Mouse (Mus musculus): ENCODE measurements at regions not wholly inside any gene's neighbourhood (a gene's known extent, or its start where the extent isn't known, plus 50 kb on each side); places are given as distances from the start of the nearest gene placed in this dataset.

GRCm38 (mm10) chr1:119293839-119294238 is 128.2 kb downstream of the Inhbb start:
- in situ Hi-C loops (cut with MboI; ENCODE audit: low sequenced_read_pairs in 2 of 2, unreplicated experiment in 2 of 2) = no loop called here
- no peak for DNase-seq (ENCODE audit: low read depth, low spot score)
- Histone ChIP-seq H3K9ac (ENCODE audit: insufficient read depth, low read depth, low read length, poor library complexity, severe bottlenecking) (no peak overlapping the region), H3K9me3 (ENCODE audit: control insufficient read depth, insufficient read depth, low read depth, low read length) (no peaks in the 10 kb centered on the region), H3K4me3 (ENCODE audit: insufficient read depth in 1 of 2, low read depth in 1 of 2, low read length in 2 of 2, poor library complexity in 1 of 2, severe bottlenecking in 1 of 2) (no peak overlapping the region), H3K4me1 (ENCODE audit: control insufficient read depth in 2 of 2, insufficient read depth in 2 of 2, low read length in 2 of 2, poor library complexity in 1 of 2) (peaks cover 8 to 9% of the 10 kb centered on the region in 2 experiments), H3K27ac (ENCODE audit: insufficient read depth, low read depth, low read length, poor library complexity, severe bottlenecking) (no peak overlapping the region), H3K36me3 (ENCODE audit: control insufficient read depth, insufficient read depth, low read length, poor library complexity, severe bottlenecking) (no peaks in the 10 kb centered on the region)
- TF ChIP-seq HCFC1 (IDR thresholded peaks at IDR 0.05; ENCODE audit: borderline replicate concordance, insufficient read depth, low read length) (no peak), ZC3H11A (IDR thresholded peaks at IDR 0.05; ENCODE audit: borderline replicate concordance, low read depth, low read length) (no peak), ZNF384 (IDR thresholded peaks at IDR 0.05; ENCODE audit: low read depth, low read length) (no peak), MAFK (IDR thresholded peaks at IDR 0.05; ENCODE audit: insufficient read depth, low read depth, low read length) (no peak), CHD2 (IDR thresholded peaks at IDR 0.05; ENCODE audit: low read depth, low read length) (no peak)

GRCm38 (mm10) chr1:119292216-119292615 is 129.8 kb downstream of the Inhbb start:
- in situ Hi-C loops (cut with MboI; ENCODE audit: low sequenced_read_pairs in 2 of 2, unreplicated experiment in 2 of 2) = no loop called here
- Histone ChIP-seq H3K9ac (ENCODE audit: insufficient read depth, low read depth, low read length, poor library complexity, severe bottlenecking) (no peak overlapping the region), H3K36me3 (ENCODE audit: control insufficient read depth, insufficient read depth, low read length, poor library complexity, severe bottlenecking) (no peaks in the 10 kb centered on the region), H3K4me1 (ENCODE audit: control insufficient read depth in 2 of 2, insufficient read depth in 2 of 2, low read length in 2 of 2, poor library complexity in 1 of 2) (peaks cover 4 to 7% of the 10 kb centered on the region in 2 experiments; a peak in 2 of 4 replicates), H3K4me3 (ENCODE audit: insufficient read depth in 1 of 2, low read depth in 1 of 2, low read length in 2 of 2, poor library complexity in 1 of 2, severe bottlenecking in 1 of 2) (no peak overlapping the region), H3K9me3 (ENCODE audit: control insufficient read depth, insufficient read depth, low read depth, low read length) (no peaks in the 10 kb centered on the region), H3K27ac (ENCODE audit: insufficient read depth, low read depth, low read length, poor library complexity, severe bottlenecking) (no peak overlapping the region)
- no peak for DNase-seq (ENCODE audit: low read depth, low spot score)
- TF ChIP-seq ZC3H11A (IDR thresholded peaks at IDR 0.05; ENCODE audit: borderline replicate concordance, low read depth, low read length) (no peak), ZNF384 (IDR thresholded peaks at IDR 0.05; ENCODE audit: low read depth, low read length) (no peak), HCFC1 (IDR thresholded peaks at IDR 0.05; ENCODE audit: borderline replicate concordance, insufficient read depth, low read length) (no peak), CHD2 (IDR thresholded peaks at IDR 0.05; ENCODE audit: low read depth, low read length) (no peak), MAFK (IDR thresholded peaks at IDR 0.05; ENCODE audit: insufficient read depth, low read depth, low read length) (no peak)

GRCm38 (mm10) chr1:119290165-119290916 is 131.7 kb downstream of the Inhbb start:
- peaks cover 4 to 7% of the 10 kb centered on the region in 2 experiments; a peak in 2 of 4 replicates for H3K4me1 ChIP-seq (ENCODE audit: control insufficient read depth in 2 of 2, insufficient read depth in 2 of 2, low read length in 2 of 2, poor library complexity in 1 of 2)
- H3K9me3 ChIP-seq (ENCODE audit: control insufficient read depth, insufficient read depth, low read depth, low read length) = no peaks in the 10 kb centered on the region
- no peak overlapping the region for H3K9ac ChIP-seq (ENCODE audit: insufficient read depth, low read depth, low read length, poor library complexity, severe bottlenecking)
- no peak for TF ChIP-seq MAFK (IDR thresholded peaks at IDR 0.05; ENCODE audit: insufficient read depth, low read depth, low read length)
- TF ChIP-seq HCFC1 (IDR thresholded peaks at IDR 0.05; ENCODE audit: borderline replicate concordance, insufficient read depth, low read length) = no peak
- no peak for TF ChIP-seq ZC3H11A (IDR thresholded peaks at IDR 0.05; ENCODE audit: borderline replicate concordance, low read depth, low read length)
- no peak for TF ChIP-seq CHD2 (IDR thresholded peaks at IDR 0.05; ENCODE audit: low read depth, low read length)
- no peak for TF ChIP-seq ZNF384 (IDR thresholded peaks at IDR 0.05; ENCODE audit: low read depth, low read length)
- no peak overlapping the region for H3K4me3 ChIP-seq (ENCODE audit: insufficient read depth in 1 of 2, low read depth in 1 of 2, low read length in 2 of 2, poor library complexity in 1 of 2, severe bottlenecking in 1 of 2)
- no peak for DNase-seq (ENCODE audit: low read depth, low spot score)
- H3K27ac ChIP-seq (ENCODE audit: insufficient read depth, low read depth, low read length, poor library complexity, severe bottlenecking) = no peak overlapping the region
- in situ Hi-C loops (cut with MboI; ENCODE audit: low sequenced_read_pairs in 2 of 2, unreplicated experiment in 2 of 2) = no loop called here
- H3K36me3 ChIP-seq (ENCODE audit: control insufficient read depth, insufficient read depth, low read length, poor library complexity, severe bottlenecking) = no peaks in the 10 kb centered on the region

- Histone ChIP-seq H3K4me1 (ENCODE audit: control insufficient read depth in 2 of 2, insufficient read depth in 2 of 2, low read length in 2 of 2, poor library complexity in 1 of 2) (peaks cover 4 to 7% of the 10 kb centered on the region in 2 experiments; a peak in 2 of 4 replicates), H3K9me3 (ENCODE audit: control insufficient read depth, insufficient read depth, low read depth, low read length) (no peaks in the 10 kb centered on the region), H3K27ac (ENCODE audit: insufficient read depth, low read depth, low read length, poor library complexity, severe bottlenecking) (no peak overlapping the region), H3K4me3 (ENCODE audit: insufficient read depth in 1 of 2, low read depth in 1 of 2, low read length in 2 of 2, poor library complexity in 1 of 2, severe bottlenecking in 1 of 2) (no peak overlapping the region), H3K9ac (ENCODE audit: insufficient read depth, low read depth, low read length, poor library complexity, severe bottlenecking) (no peak overlapping the region), H3K36me3 (ENCODE audit: control insufficient read depth, insufficient read depth, low read length, poor library complexity, severe bottlenecking) (no peaks in the 10 kb centered on the region)
- in situ Hi-C loops (cut with MboI; ENCODE audit: low sequenced_read_pairs in 2 of 2, unreplicated experiment in 2 of 2) = no loop called here
- no peak for DNase-seq (ENCODE audit: low read depth, low spot score)
- TF ChIP-seq HCFC1 (IDR thresholded peaks at IDR 0.05; ENCODE audit: borderline replicate concordance, insufficient read depth, low read length) (no peak), ZC3H11A (IDR thresholded peaks at IDR 0.05; ENCODE audit: borderline replicate concordance, low read depth, low read length) (no peak), MAFK (IDR thresholded peaks at IDR 0.05; ENCODE audit: insufficient read depth, low read depth, low read length) (no peak), CHD2 (IDR thresholded peaks at IDR 0.05; ENCODE audit: low read depth, low read length) (no peak), ZNF384 (IDR thresholded peaks at IDR 0.05; ENCODE audit: low read depth, low read length) (no peak)
These were observed 132.4 kb downstream of the Inhbb start for GRCm38 (mm10) chr1:119289516-119290164.
